Mouse (Mus musculus): ENCODE data around the gene Hoxc6. TPM values are rescaled to one million over a fixed set of nuclear protein-coding genes. Genes with fewer than 3 reads are reported as not detected.

Gene Hoxc6
- polyA plus RNA-seq, 1 experiment, result 18.3 TPM

DNA sequence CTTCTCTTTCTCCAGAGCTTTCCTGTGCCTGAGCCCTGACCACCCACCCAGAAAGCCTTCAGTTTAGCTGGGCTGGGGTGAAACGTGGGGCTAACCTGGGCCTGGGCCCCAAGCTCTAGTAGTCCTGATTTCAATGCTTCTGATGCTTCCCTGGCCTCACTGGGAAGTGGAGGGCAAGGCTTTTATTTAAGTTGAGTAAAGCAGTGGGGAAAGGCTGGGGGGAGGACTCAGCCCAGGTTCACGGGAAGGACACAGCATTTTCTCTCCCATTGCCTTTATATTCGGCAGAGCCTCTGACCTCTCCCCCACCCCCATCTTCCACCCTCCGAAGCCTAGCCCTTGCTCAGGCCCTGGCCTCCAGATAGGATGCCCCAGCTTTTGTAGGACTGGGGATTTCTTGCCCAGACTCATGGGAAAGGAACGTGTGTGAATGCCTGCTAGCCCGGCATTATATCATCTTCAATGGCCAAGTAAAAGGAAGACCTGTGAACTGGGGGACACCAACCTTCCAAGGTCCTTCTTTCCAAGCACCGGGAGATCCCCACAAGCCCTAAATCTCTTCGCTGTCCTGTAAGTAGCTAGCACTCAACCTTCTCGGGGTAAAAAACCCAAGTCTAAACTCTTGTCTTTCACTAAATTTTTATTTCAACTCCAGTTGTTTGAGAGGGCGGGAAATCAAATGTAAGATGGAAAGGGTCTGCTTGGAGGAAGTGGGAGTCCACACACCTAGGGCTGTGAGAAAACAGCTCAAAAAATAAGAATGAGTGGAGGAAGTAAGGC, 40.8 kb downstream of the Hoxc6 start:
- DNase-seq (ENCODE audit: low read depth), result no peak

DNA sequence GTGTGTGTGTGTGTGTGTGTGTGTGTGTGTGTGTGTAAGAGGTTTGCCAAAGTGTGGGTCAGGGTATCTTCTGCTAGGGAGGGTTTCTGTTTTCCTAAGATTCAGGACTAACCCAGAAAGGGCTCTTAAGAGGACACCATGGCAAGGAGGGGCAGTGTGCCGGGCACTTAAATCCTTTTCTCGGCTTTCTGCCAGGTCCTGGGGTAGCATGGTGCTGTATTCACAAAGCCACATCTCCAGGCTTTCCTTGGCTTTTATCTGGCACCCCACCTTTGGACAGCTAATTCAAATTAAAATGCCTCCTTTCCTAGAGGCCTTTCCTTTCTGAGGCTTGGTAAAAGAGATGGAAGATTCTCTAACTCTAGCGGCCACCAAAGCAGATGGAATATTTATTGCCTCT, 41.6 kb downstream of the Hoxc6 start:
- no peak for DNase-seq (ENCODE audit: low read depth)

DNA sequence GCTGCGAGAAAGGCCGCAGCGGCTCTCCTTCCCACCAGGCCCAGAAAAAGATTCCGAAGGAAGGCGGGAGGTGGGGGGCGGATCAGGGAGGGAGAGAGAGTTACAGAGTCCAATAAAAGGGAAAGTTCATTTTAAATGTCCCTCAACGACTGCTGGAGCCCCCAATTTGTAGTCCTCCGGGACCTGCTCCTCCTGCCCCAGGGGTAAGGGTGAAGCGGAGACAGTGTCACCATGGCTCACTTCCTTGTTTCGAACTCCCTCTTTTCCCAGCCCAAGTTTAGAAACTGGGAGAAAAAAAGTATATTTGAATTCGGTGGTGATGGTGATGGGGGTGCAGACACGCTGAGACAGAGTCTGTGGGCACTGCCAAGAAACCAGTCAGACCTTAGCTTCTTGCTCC, 42.5 kb downstream of the Hoxc6 start:
- DNase-seq (ENCODE audit: low read depth), result no peak

DNA sequence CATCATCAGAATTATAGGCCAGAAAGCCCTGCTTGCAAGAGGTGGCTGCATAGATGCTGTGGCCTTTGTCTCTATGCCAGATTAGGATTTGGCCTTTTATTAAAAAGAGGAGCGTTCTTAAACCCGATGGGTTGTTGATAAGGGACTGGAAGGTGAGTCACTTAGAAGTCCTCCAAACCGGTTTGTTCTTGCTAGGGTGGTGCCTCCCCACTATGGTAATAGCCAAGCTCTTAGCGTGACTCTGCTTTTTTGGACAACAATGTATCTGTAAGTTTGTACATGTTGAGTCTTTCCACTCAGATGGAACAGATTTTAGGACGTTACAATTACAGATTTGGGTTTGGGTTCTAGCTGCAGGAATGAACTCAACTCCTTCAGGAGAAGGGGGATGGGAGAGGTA, 43.6 kb downstream of the Hoxc6 start:
- DNase-seq (ENCODE audit: low read depth), result no peak

DNA sequence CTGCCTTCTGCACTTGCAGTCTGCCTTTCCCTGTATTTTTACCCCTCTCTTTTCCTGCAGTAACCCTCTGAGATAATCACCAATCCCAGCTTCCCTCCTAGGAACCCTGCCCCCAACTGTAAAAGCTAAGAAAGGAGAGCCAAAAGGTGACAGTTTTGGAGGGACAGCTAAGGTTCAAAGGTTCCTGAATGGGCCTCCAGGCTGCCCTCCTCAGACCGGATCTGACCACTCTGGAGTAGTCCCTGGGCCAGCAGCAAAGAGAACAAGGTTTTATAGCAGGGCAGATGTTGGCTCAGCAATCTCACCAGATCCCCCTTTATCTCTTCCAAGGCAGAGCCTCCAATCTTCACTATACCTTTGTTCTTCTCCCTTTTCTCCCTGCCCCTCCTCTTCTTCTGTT, 44.2 kb downstream of the Hoxc6 start:
- no peak for DNase-seq (ENCODE audit: low read depth)

DNA sequence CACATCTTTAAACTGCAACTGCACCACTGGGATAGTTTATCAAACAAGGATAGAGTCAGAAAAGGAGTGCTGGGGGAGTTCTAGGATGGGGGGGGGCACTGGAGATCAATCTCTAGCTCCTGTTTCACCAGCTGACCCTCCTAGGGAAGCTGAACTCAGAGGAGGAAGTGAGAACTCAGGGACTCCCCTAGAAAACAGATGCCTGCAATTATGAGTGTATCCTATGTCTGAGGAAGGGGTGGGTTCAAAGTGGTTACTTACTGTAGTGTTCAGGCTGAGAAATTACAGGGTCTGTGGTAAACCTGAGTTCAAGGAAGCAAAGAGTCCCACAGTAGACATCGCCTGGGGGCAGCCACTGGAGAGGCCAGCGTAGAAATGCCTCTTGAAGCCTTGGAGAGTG, 53.6 kb downstream of the Hoxc6 start:
- DNase-seq (ENCODE audit: low read depth), result no peak

DNA sequence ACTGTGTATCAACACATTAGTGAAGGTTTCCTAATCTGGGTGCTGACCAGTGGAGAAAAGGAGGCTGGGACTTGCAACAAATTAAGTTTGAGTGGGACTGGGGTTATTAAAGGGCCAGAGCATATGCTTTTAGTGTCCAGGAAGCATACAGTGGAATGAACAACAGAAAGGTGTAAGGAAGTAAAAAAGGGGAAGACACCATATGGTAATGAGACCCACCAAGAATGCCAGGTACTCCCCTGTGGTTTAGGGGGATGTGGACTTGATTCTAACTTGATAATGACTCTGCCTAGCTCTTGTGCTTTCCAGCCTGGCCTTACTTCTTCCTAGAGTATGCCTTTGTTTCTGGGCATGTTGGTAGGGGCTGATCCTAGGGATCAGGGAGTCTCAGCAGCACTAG, 55.2 kb downstream of the Hoxc6 start:
- DNase-seq (ENCODE audit: low read depth), result no peak

DNA sequence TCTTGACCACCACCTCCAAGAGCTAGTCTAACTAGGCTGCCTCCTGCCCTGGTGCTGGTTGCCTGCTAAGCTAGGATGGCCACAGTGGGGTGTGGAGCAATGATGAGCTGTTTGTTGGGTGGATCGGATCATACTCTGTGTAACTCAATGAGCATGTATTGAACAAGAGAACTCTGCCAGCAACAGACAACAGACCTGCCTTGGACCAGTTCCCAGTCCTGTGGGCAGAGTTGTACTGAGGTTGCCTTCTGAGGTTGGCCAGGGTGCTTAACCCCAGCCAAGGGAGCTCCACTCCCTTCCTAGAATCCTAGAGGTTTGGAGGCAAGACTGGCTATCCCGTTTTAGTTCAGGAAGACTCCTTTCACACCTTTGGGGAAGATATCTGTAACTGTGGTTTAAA, 58.3 kb downstream of the Hoxc6 start:
- DNase-seq (ENCODE audit: low read depth), result no peak

DNA sequence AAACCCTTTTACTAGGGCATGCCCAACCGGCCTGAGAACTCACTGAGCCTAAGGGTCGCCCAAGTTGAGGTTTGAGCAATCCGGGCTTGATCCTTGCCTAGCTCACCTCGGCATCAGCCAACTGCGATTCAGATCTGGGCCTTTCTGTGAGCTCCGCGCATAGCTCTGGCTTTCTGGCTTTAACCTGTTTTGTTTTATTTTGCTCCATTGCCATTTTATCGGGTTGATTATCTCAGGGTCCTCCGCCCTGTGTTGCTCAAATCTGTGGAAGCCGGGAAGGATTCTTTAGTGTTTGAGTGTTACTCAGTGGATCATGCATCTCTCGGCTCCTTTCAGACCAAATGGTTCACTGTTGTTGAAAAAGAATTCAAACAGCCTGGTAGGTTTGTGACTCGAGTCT, 60.7 kb downstream of the Hoxc6 start:
- no peak for DNase-seq (ENCODE audit: low read depth)

DNA sequence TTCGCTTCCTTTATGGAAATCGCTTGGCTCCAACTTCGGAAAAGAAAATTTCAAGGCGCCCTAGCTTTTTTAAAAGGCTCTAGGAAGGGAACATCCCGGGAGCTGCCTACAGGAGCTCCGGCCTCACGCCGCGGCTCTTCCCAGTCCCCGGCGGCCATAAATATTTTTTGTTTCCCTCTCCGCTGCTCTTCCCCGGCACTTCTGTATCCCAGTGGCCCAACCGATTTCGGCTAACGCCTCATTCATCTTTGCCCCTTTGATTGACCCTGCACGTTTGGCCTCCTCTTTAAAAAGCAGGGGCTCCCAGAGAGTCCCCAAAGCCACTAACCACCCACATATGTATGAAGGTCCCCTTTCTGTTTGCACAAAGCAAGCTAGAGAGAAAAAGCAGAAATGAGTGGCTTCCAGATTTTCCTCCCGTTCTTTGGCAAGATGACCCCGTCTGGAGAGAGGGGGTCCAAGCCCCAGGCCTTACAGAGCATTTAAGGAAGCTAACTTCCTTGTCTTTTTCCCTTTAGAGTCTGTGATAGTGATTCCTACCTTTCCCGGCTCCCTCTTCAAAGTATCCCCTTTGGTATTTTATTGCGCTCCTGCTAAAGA, 61.4 kb downstream of the Hoxc6 start:
- DNase-seq (ENCODE audit: low read depth), result no peak

DNA sequence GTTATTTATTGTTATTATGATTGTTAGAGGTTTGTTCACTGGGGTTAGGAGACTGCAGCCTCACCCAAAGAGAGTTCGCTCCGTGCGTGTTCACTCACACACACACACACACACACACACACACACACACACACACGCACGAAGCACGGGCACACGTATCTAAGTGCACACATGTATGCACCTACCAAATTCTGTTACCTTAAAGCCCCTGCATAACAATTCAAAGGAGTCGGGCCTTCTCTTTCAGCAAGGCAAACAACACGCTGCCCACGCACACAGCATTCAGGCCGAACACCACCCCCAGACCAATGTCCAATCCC, 61.9 kb downstream of the Hoxc6 start:
- no peak for DNase-seq (ENCODE audit: low read depth)

DNA sequence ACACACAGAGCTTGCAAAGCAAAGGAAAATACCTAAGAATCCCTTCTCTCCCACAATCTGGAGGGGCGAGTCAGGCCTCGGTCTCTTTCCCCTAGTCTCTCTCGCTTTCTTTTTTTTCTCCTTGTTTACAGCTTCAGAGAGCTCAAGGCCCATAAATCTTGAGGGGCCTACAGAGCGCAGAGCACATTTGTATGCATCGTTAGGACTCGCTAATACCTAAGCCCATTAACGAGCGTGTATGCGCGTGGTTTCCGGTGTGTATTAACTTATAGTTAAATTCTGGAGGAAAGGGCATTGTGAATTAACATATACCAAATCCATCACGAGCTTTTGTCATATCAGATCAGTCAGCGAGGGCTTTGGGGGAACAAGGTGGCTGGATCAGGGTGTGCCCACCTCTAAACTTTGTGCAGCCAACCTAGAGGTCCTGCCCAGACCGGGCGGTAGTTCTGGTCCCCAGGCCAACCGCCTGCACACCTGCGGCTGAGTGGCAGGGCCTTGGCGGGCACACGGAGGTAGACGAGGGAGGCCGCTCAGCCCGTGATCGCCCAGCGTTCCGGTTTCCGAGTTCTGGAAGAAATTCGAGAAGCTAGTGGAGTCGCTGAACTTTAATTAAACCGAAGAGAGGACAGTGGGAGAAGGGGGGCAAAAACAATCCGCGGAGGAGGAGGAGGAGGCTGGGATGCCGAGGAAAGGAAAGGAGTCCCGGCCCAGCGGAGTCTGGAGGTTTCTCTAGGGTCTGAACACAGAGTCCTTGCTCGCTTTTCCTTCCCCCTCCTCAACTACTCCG, 62.5 kb downstream of the Hoxc6 start:
- no peak for DNase-seq (ENCODE audit: low read depth)

DNA sequence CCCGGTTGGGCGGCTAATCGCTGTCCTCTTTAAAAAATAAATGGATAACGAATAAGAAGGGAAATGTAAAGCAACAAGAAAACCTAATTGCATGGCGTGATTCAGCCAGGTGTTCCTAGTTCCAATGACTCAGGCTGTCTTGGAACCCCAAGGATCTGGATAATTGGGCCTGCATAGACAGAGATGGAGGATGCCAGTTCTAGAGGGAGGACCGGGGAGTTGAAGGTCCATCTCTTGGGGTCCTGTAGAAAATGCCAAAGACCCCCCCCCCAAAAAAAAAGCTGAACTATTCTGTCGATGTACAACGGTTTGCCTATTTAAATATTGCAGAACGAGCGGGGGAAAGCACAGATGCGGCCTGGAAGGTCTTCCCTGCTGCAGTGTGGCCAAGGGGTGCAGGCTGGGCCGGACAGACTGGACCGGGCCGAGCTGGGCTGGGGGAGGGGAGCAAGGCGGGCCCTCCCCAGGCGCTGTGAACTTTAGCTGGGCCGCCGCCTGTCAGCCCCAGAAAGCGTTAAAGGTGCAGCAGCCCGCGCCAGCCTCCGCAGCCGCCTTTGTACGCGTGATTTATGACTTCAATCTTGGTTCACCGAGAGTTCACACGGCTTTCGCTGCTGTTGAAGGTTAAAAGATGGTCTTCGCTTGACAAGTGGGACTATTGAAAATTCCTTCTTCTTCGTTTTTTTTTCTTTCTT, 63.2 kb downstream of the Hoxc6 start:
- DNase-seq (ENCODE audit: low read depth), result no peak

Other genes with a start within 250 kb of the Hoxc6 start
- gene Hoxc13, start 77.2 kb upstream of the Hoxc6 start, polyA plus RNA-seq (2012; rRNA removed), result not detected in 2 replicates
- not detected in 2 replicates for gene Hoxc12, start 61.5 kb upstream of the Hoxc6 start, polyA plus RNA-seq (2012; rRNA removed)
- 0.08 TPM in 1 of 2 replicates, not detected in the other for gene Hoxc11, start 43.8 kb upstream of the Hoxc6 start, polyA plus RNA-seq (2012; rRNA removed)
- gene Hoxc10, start 31.5 kb upstream of the Hoxc6 start, polyA plus RNA-seq (2012; rRNA removed), result 0.71 and 0.73 TPM in 2 replicates
- 9.9 and 11.3 TPM in 2 replicates for gene Hoxc5, start 30.8 kb upstream of the Hoxc6 start, polyA plus RNA-seq (2012; rRNA removed)
- gene Hoxc9, start 21.8 kb upstream of the Hoxc6 start, polyA plus RNA-seq (2012; rRNA removed), result 2.2 and 4.1 TPM in 2 replicates
- gene Hoxc8, start 7.7 kb upstream of the Hoxc6 start, polyA plus RNA-seq (2012; rRNA removed), result 23.5 and 29.8 TPM in 2 replicates
- 4.9 and 6.5 TPM in 2 replicates for gene Hoxc4, start 20.7 kb downstream of the Hoxc6 start, polyA plus RNA-seq (2012; rRNA removed)
- 16.1 and 17.5 TPM in 2 replicates for gene Smug1, start 168.8 kb downstream of the Hoxc6 start, polyA plus RNA-seq (2012; rRNA removed)
- 33.3 and 42.5 TPM in 2 replicates for gene Cbx5, start 241.6 kb downstream of the Hoxc6 start, polyA plus RNA-seq (2012; rRNA removed)
- gene Hnrnpa1, start 242.2 kb downstream of the Hoxc6 start, polyA plus RNA-seq (2012; rRNA removed), result 83.1 and 114 TPM in 2 replicates

Data from gonadal fat pad, adult 2 months (tissue).